Mouse (Mus musculus) E14TG2a.4 (cell line): ENCODE data around the gene Chst5.
"Not testable (repeated sequence)": the region's sequence is repeated elsewhere in the genome, so short reads cannot be mapped to it uniquely, and the experiment has no call there.

Experiments
- H3K27me3 ChIP-seq: 2 replicates; pipeline ENCODE4 v1.6.1; 2014; ENCODE audit warnings: low read length, control low read depth; ENCODE audit not compliant: insufficient read depth
- H3K36me3 ChIP-seq: 2 replicates; pipeline ENCODE4 v1.6.1; 2014; ENCODE audit warnings: low read length, control low read depth; ENCODE audit not compliant: insufficient read depth
- H3K4me1 ChIP-seq: replicated peaks from 2 replicates; pipeline ENCODE4 v1.6.1; 2014; ENCODE audit warnings: low read depth, low read length, control low read depth
- H3K4me3 ChIP-seq: replicated peaks from 2 replicates; pipeline ENCODE4 v1.5.1; 2014; ENCODE audit warnings: mild to moderate bottlenecking, low read length
- H3K9me3 ChIP-seq: 2 replicates; pipeline ENCODE4 v1.6.1; 2014; ENCODE audit warnings: low read length, control low read depth
- CTCF ChIP-seq: conservative IDR thresholded peaks from 2 replicates; pipeline ENCODE4 v1.5.1; 2014; ENCODE audit warnings: low read length
- NANOG ChIP-seq: IDR thresholded peaks from 2 replicates; pipeline ENCODE4 v1.6.1; 2014; ENCODE audit warnings: borderline replicate concordance, low read length, mixed read lengths
- POU5F1 ChIP-seq: IDR thresholded peaks from 2 replicates; pipeline ENCODE4 v1.6.1; 2014; ENCODE audit warnings: low read length, borderline replicate concordance

Gene Chst5

GRCm38 (mm10) chr8:111871278-111871677 is 39.0 kb downstream of the Chst5 start:
- Histone ChIP-seq H3K4me3 (no peak overlapping the region), H3K9me3 (no peaks in the 10 kb centered on the region), H3K36me3 (peaks cover 53% of the 10 kb centered on the region), H3K4me1 (peaks cover 75% of the 10 kb centered on the region), H3K27me3 (no peaks in the 10 kb centered on the region)
- TF ChIP-seq POU5F1 (no peak), NANOG (no peak), CTCF (no peak)

- no peak for TF ChIP-seq POU5F1
- no peak for TF ChIP-seq CTCF
- TF ChIP-seq NANOG = no peak
- Histone ChIP-seq H3K4me1 (peaks cover 75% of the 10 kb centered on the region), H3K4me3 (no peak overlapping the region), H3K9me3 (no peaks in the 10 kb centered on the region), H3K36me3 (peaks cover 62% of the 10 kb centered on the region), H3K27me3 (no peaks in the 10 kb centered on the region)
Observed at GRCm38 (mm10) chr8:111870379-111870778, 39.9 kb downstream of the Chst5 start.

GRCm38 (mm10) chr8:111868664-111869063 is 41.6 kb downstream of the Chst5 start:
- Histone ChIP-seq H3K9me3 (no peaks in the 10 kb centered on the region), H3K27me3 (no peaks in the 10 kb centered on the region), H3K4me3 (no peak overlapping the region), H3K36me3 (peaks cover 62% of the 10 kb centered on the region), H3K4me1 (peaks cover 61% of the 10 kb centered on the region)
- TF ChIP-seq NANOG (peak; percentile 85), CTCF (no peak)

- Histone ChIP-seq H3K27me3 (no peaks in the 10 kb centered on the region), H3K9me3 (no peaks in the 10 kb centered on the region), H3K4me1 (peaks cover 46% of the 10 kb centered on the region), H3K36me3 (peaks cover 44% of the 10 kb centered on the region), H3K4me3 (no peak overlapping the region)
- TF ChIP-seq POU5F1 (no peak), CTCF (no peak), NANOG (no peak)
Observed at GRCm38 (mm10) chr8:111865857-111866256, 44.4 kb downstream of the Chst5 start.

GRCm38 (mm10) chr8:111865130-111865852 is 45.0 kb downstream of the Chst5 start:
- Histone ChIP-seq H3K9me3 (no peaks in the 10 kb centered on the region), H3K4me1 (peaks cover 42% of the 10 kb centered on the region), H3K36me3 (peaks cover 40% of the 10 kb centered on the region), H3K27me3 (no peaks in the 10 kb centered on the region), H3K4me3 (no peak overlapping the region)
- TF ChIP-seq NANOG (no peak), CTCF (no peak), POU5F1 (no peak)

- Histone ChIP-seq H3K36me3 (peaks cover 35% of the 10 kb centered on the region), H3K4me3 (no peak overlapping the region), H3K27me3 (no peaks in the 10 kb centered on the region), H3K4me1 (peaks cover 37% of the 10 kb centered on the region), H3K9me3 (no peaks in the 10 kb centered on the region)
- no peak for TF ChIP-seq NANOG
- no peak for TF ChIP-seq CTCF
- no peak for TF ChIP-seq POU5F1
Observed at GRCm38 (mm10) chr8:111864648-111865047, 45.6 kb downstream of the Chst5 start.

- Histone ChIP-seq H3K36me3 (peaks cover 30% of the 10 kb centered on the region), H3K27me3 (no peaks in the 10 kb centered on the region), H3K4me3 (no peak overlapping the region), H3K4me1 (peaks cover 25% of the 10 kb centered on the region), H3K9me3 (no peaks in the 10 kb centered on the region)
- no peak for TF ChIP-seq POU5F1
- TF ChIP-seq NANOG = no peak
- TF ChIP-seq CTCF = no peak
Observed at GRCm38 (mm10) chr8:111863280-111863679, 47.0 kb downstream of the Chst5 start.

GRCm38 (mm10) chr8:111855977-111856376 is 54.3 kb downstream of the Chst5 start:
- Histone ChIP-seq H3K4me3 (peak overlapping the region; percentile 39; the same call in 1 of the 2 replicates), H3K27me3 (no peaks in the 10 kb centered on the region), H3K9me3 (no peaks in the 10 kb centered on the region), H3K4me1 (peaks cover 39% of the 10 kb centered on the region), H3K36me3 (peaks cover 16% of the 10 kb centered on the region)
- no peak for TF ChIP-seq CTCF
- TF ChIP-seq POU5F1 = no peak
- no peak for TF ChIP-seq NANOG

- H3K4me3 ChIP-seq = peak within 1 kb of the TSS; percentile 94
- H3K9me3 ChIP-seq = no peaks in the 10 kb centered on the region
- H3K27me3 ChIP-seq = no peaks in the 10 kb centered on the region
- H3K36me3 ChIP-seq = peaks cover 35% of the 10 kb centered on the region
- H3K4me1 ChIP-seq = peaks cover 55% of the 10 kb centered on the region
- TF ChIP-seq POU5F1 (no peak), CTCF (no peak), NANOG (no peak)
Observed at GRCm38 (mm10) chr8:111853861-111854501, 56.3 kb downstream of the Chst5 start, which contains the start of gene Cfdp1. TSS of gene Cfdp1 (minus strand) at chr8:111854291.

- H3K27me3 ChIP-seq, H3K9me3 ChIP-seq: not testable (repeated sequence)
- Histone ChIP-seq H3K4me3 (peak overlapping the region; percentile 94), H3K36me3 (peaks cover 41% of the 10 kb centered on the region), H3K4me1 (peaks cover 62% of the 10 kb centered on the region)
Observed at GRCm38 (mm10) chr8:111853219-111853618, 57.0 kb downstream of the Chst5 start.
